Mouse (Mus musculus): ENCODE results near the gene Igsf23.
"Not testable (repeated sequence)": the region's sequence is repeated elsewhere in the genome, so short reads cannot be mapped to it uniquely, and the experiment has no call there.

DNA sequence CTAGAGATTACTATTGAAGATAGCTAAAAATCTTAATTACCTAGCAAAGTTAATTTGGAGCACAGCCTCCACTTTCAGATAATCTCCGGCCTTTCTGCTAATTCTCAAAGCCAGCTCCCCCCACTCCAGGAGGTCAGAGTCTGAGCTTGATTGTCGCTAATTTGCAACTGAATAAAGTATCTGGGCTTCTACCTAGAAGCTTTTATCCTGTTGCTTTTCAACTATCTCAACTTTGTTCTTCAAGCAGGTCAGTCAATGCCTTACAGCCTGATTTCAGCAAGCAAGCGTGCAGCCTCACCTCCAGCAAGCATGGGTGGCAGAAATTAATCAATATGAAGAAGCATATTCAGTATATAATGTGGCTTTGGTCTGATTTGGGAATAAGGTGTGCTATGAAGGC lies 46.2 kb upstream of the Igsf23 start:
- TF ChIP-seq POLR2A (IDR thresholded peaks at IDR 0.05; ENCODE audit: borderline replicate concordance, extremely low read depth, insufficient read depth, insufficient read length, poor library complexity, severe bottlenecking); CTCF (IDR thresholded peaks at IDR 0.05; ENCODE audit: borderline replicate concordance, extremely low read depth, insufficient read depth, insufficient read length): not testable (repeated sequence)
